Mouse (Mus musculus) embryonic facial prominence, embryonic 10.5 days (tissue): ENCODE data around the gene Ddah1. TPM values are rescaled to one million over a fixed set of nuclear protein-coding genes. Genes with fewer than 3 reads are reported as not detected.

Source experiments
- DNase-seq: peaks from one replicate; pipeline ENCODE4 v3.0.0-alpha.2; 2017; ENCODE audit warnings: low spot score
- H3K27ac ChIP-seq: fragments of 300-500 bp; sonication (generic); replicated peaks from 2 replicates; pipeline ENCODE4 v1.5.1; 2016; ENCODE audit warnings: mild to moderate bottlenecking
- H3K27me3 ChIP-seq: fragments of 300-500 bp; sonication (generic); replicated peaks from 2 replicates; pipeline ENCODE4 v1.6.1; 2016; ENCODE audit warnings: low read depth, mild to moderate bottlenecking; ENCODE audit not compliant: poor library complexity, severe bottlenecking
- H3K36me3 ChIP-seq: fragments of 300-500 bp; sonication (generic); replicated peaks from 2 replicates; pipeline ENCODE4 v1.6.1; 2016; ENCODE audit warnings: mild to moderate bottlenecking, moderate library complexity
- H3K4me1 ChIP-seq: fragments of 300-500 bp; sonication (generic); 2 replicates; pipeline ENCODE4 v1.6.1; 2016
- H3K4me3 ChIP-seq: fragments of 300-500 bp; sonication (generic); 2 replicates; pipeline ENCODE4 v1.5.1; 2016; ENCODE audit warnings: mild to moderate bottlenecking, moderate library complexity
- H3K9me3 ChIP-seq: fragments of 300-500 bp; sonication (generic); 2 replicates; pipeline ENCODE4 v1.6.1; 2016; ENCODE audit warnings: mild to moderate bottlenecking
- WGBS: fragments of 180-500 bp; shearing (Covaris S2); methylation state at CpG from one replicate; pipeline ENCODE4 v1.1.7; 2016; 5-methylcytosine and 5-hydroxymethylcytosine counted together
- polyA plus RNA-seq: library from polyadenylated mRNA; unstranded; fragments of >200 nt; fragmentation: Nextera tagmentation; extraction: Ambion mirVana; gene quantifications from 2 replicates; pipeline ENCODE4 v1.2.1, GENCODE M21; 2016

The Ddah1 gene
- polyA plus RNA-seq, 1 experiment from 2014 or later: 22.4 TPM

- peaks cover 13% of the 10 kb centered on the region for H3K4me1 ChIP-seq
- DNase-seq: peak; percentile 25
- no peaks in the 10 kb centered on the region for H3K36me3 ChIP-seq
- 73% methylated on average over 18 of the region's 18 CpGs for WGBS
- no peak overlapping the region for H3K27ac ChIP-seq
- no peaks in the 10 kb centered on the region for H3K27me3 ChIP-seq
- H3K9me3 ChIP-seq: no peaks in the 10 kb centered on the region
- no peak overlapping the region for H3K4me3 ChIP-seq
Observed at GRCm38 (mm10) chr3:145827191-145828045, 68.9 kb downstream of the Ddah1 start.

GRCm38 (mm10) chr3:145828906-145829305, 70.4 kb downstream of the Ddah1 start:
- Histone ChIP-seq H3K27ac (no peak overlapping the region), H3K27me3 (no peaks in the 10 kb centered on the region), H3K9me3 (no peaks in the 10 kb centered on the region), H3K36me3 (no peaks in the 10 kb centered on the region), H3K4me3 (no peak overlapping the region), H3K4me1 (peaks cover 20% of the 10 kb centered on the region)
- WGBS: 80% methylated on average over 5 of the region's 5 CpGs
- DNase-seq: no peak

GRCm38 (mm10) chr3:145833948-145834538, 75.6 kb downstream of the Ddah1 start:
- Histone ChIP-seq H3K4me3 (no peak overlapping the region), H3K9me3 (no peaks in the 10 kb centered on the region), H3K27ac (no peak overlapping the region), H3K36me3 (no peaks in the 10 kb centered on the region), H3K27me3 (no peaks in the 10 kb centered on the region), H3K4me1 (peaks cover 7% of the 10 kb centered on the region)
- no peak for DNase-seq
- WGBS: 64% methylated on average over 8 of the region's 8 CpGs

- H3K4me3 ChIP-seq: no peak overlapping the region
- no peak overlapping the region for H3K27ac ChIP-seq
- H3K36me3 ChIP-seq: no peaks in the 10 kb centered on the region
- H3K4me1 ChIP-seq: peaks cover 7% of the 10 kb centered on the region
- DNase-seq: no peak
- no peaks in the 10 kb centered on the region for H3K27me3 ChIP-seq
- no peaks in the 10 kb centered on the region for H3K9me3 ChIP-seq
Observed at GRCm38 (mm10) chr3:145838281-145838680, 79.8 kb downstream of the Ddah1 start.

GRCm38 (mm10) chr3:145841961-145842710, 83.7 kb downstream of the Ddah1 start:
- H3K36me3 ChIP-seq: no peaks in the 10 kb centered on the region
- H3K27me3 ChIP-seq: no peaks in the 10 kb centered on the region
- no peaks in the 10 kb centered on the region for H3K4me1 ChIP-seq
- WGBS: 92% methylated on average over 12 of the region's 12 CpGs
- DNase-seq: no peak
- H3K4me3 ChIP-seq: no peak overlapping the region
- no peaks in the 10 kb centered on the region for H3K9me3 ChIP-seq
- H3K27ac ChIP-seq: no peak overlapping the region

- Histone ChIP-seq H3K36me3 (no peaks in the 10 kb centered on the region), H3K27ac (no peak overlapping the region), H3K4me1 (no peaks in the 10 kb centered on the region), H3K27me3 (no peaks in the 10 kb centered on the region), H3K4me3 (no peak overlapping the region), H3K9me3 (no peaks in the 10 kb centered on the region)
- DNase-seq: no peak
- 89% methylated on average over 3 of the region's 3 CpGs for WGBS
Observed at GRCm38 (mm10) chr3:145843836-145844235, 85.4 kb downstream of the Ddah1 start.

GRCm38 (mm10) chr3:145844891-145845290, 86.4 kb downstream of the Ddah1 start:
- no peak overlapping the region for H3K27ac ChIP-seq
- WGBS: 89% methylated on average over 3 of the region's 3 CpGs

GRCm38 (mm10) chr3:145846255-145846654, 87.8 kb downstream of the Ddah1 start:
- Histone ChIP-seq H3K27ac (no peak overlapping the region), H3K4me1 (no peaks in the 10 kb centered on the region), H3K27me3 (no peaks in the 10 kb centered on the region), H3K36me3 (no peaks in the 10 kb centered on the region), H3K9me3 (no peaks in the 10 kb centered on the region), H3K4me3 (no peak overlapping the region)
- WGBS: 94% methylated on average over 2 of the region's 2 CpGs
- no peak for DNase-seq

More at GRCm38 (mm10) chr3:145844891-145845290, 86.4 kb downstream of the Ddah1 start:
- Histone ChIP-seq H3K9me3 (no peaks in the 10 kb centered on the region), H3K4me1 (no peaks in the 10 kb centered on the region), H3K4me3 (no peak overlapping the region), H3K27me3 (no peaks in the 10 kb centered on the region), H3K36me3 (no peaks in the 10 kb centered on the region)
- no peak for DNase-seq

- WGBS: 87% methylated on average over 5 of the region's 5 CpGs
- no peak overlapping the region for H3K27ac ChIP-seq
- no peak overlapping the region for H3K4me3 ChIP-seq
- H3K36me3 ChIP-seq: no peaks in the 10 kb centered on the region
- DNase-seq: no peak
- H3K9me3 ChIP-seq: peaks cover under 1% of the 10 kb centered on the region; the same call in 1 of the 2 replicates
- H3K27me3 ChIP-seq: no peaks in the 10 kb centered on the region
- no peaks in the 10 kb centered on the region for H3K4me1 ChIP-seq
Observed at GRCm38 (mm10) chr3:145852041-145852440, 93.6 kb downstream of the Ddah1 start.

GRCm38 (mm10) chr3:145852800-145853199, 94.3 kb downstream of the Ddah1 start:
- no peak overlapping the region for H3K4me3 ChIP-seq
- no peaks in the 10 kb centered on the region; the same call in 1 of the 2 replicates for H3K36me3 ChIP-seq
- DNase-seq: no peak
- WGBS: 93% methylated on average over 4 of the region's 4 CpGs
- no peaks in the 10 kb centered on the region for H3K27me3 ChIP-seq
- H3K4me1 ChIP-seq: no peaks in the 10 kb centered on the region
- H3K9me3 ChIP-seq: peaks cover 6% of the 10 kb centered on the region; the same call in 1 of the 2 replicates
- H3K27ac ChIP-seq: no peak overlapping the region

- 94% methylated on average over 4 of the region's 4 CpGs for WGBS
- no peaks in the 10 kb centered on the region; the same call in 1 of the 2 replicates for H3K36me3 ChIP-seq
- no peak overlapping the region for H3K27ac ChIP-seq
Observed at GRCm38 (mm10) chr3:145853713-145854112, 95.2 kb downstream of the Ddah1 start.

GRCm38 (mm10) chr3:145854427-145854826, 96.0 kb downstream of the Ddah1 start:
- no peaks in the 10 kb centered on the region; the same call in 1 of the 2 replicates for H3K36me3 ChIP-seq
- H3K9me3 ChIP-seq: peaks cover 6% of the 10 kb centered on the region; the same call in 1 of the 2 replicates
- H3K27me3 ChIP-seq: no peaks in the 10 kb centered on the region
- no peak overlapping the region for H3K4me3 ChIP-seq
- DNase-seq: no peak
- no peaks in the 10 kb centered on the region for H3K4me1 ChIP-seq
- 81% methylated on average over 5 of the region's 5 CpGs for WGBS
- no peak overlapping the region for H3K27ac ChIP-seq

More at GRCm38 (mm10) chr3:145853713-145854112, 95.2 kb downstream of the Ddah1 start:
- H3K9me3 ChIP-seq: peaks cover 6% of the 10 kb centered on the region; the same call in 1 of the 2 replicates
- DNase-seq: no peak
- no peaks in the 10 kb centered on the region for H3K27me3 ChIP-seq
- no peak overlapping the region for H3K4me3 ChIP-seq
- H3K4me1 ChIP-seq: no peaks in the 10 kb centered on the region
